Mouse (Mus musculus) megakaryocyte, adult 5-6 weeks (primary cell): ENCODE results near the gene Fyb. TPM values are rescaled to one million over a fixed set of nuclear protein-coding genes. Genes with fewer than 3 reads are reported as not detected.

ENCODE experiments used
- ATAC-seq: 2 replicates; pipeline ENCODE4 v1.8.0; 2016; ENCODE audit warnings: mild to moderate bottlenecking, inconsistent platforms; ENCODE audit not compliant: poor library complexity, severe bottlenecking
- total RNA-seq, 2 experiments: library from RNA; stranded (forward) in 1 of 2; stranded (reverse) in 1 of 2; fragments of 153-499, 151-499 nt in 1 of 2; fragments of 221-1000, 200-1000 nt in 1 of 2; gene quantifications; 2 replicates each; pipeline versions ENCODE4 v1.2.3 to v1.2.4; 2015 to 2017

Gene Fyb
- total RNA-seq, 2 experiments from 2014 or later, result 128 to 319 TPM

- ATAC-seq, result no peak
These were observed 124.4 kb downstream of the Fyb start for GRCm38 (mm10) chr15:6647066-6647465.

- ATAC-seq, result no peak
These were observed 126.2 kb downstream of the Fyb start for GRCm38 (mm10) chr15:6648757-6649403.

- ATAC-seq, result no peak
These were observed 130.4 kb downstream of the Fyb start for GRCm38 (mm10) chr15:6653046-6653445.

- no peak for ATAC-seq
These were observed 135.4 kb downstream of the Fyb start for GRCm38 (mm10) chr15:6658081-6658480.

- ATAC-seq, result no peak
These were observed 139.3 kb downstream of the Fyb start for GRCm38 (mm10) chr15:6661951-6662350.

GRCm38 (mm10) chr15:6663991-6664390, 141.3 kb downstream of the Fyb start:
- ATAC-seq, result no peak

GRCm38 (mm10) chr15:6666072-6666471, 143.4 kb downstream of the Fyb start:
- ATAC-seq, result no peak

- no peak for ATAC-seq
These were observed 146.3 kb downstream of the Fyb start for GRCm38 (mm10) chr15:6668793-6669437.

- ATAC-seq, result no peak
These were observed 155.8 kb downstream of the Fyb start for GRCm38 (mm10) chr15:6678479-6678878.

- ATAC-seq, result no peak
These were observed 179.5 kb downstream of the Fyb start for GRCm38 (mm10) chr15:6702164-6702563.

GRCm38 (mm10) chr15:6705351-6705901, 182.8 kb downstream of the Fyb start:
- ATAC-seq, result peak; percentile 63

- ATAC-seq, result peak; percentile 21
These were observed 184.9 kb downstream of the Fyb start for GRCm38 (mm10) chr15:6707551-6707935.

- peak; percentile 66 for ATAC-seq
These were observed 185.4 kb downstream of the Fyb start, which contains the start of gene Rictor for GRCm38 (mm10) chr15:6707936-6708525. Gene Rictor (plus strand): TSS chr15:6708379.

GRCm38 (mm10) chr15:6708526-6709441, 186.1 kb downstream of the Fyb start:
- ATAC-seq, result peak; percentile 11; the same call in 1 of the 2 replicates

GRCm38 (mm10) chr15:6709618-6710017, 187.0 kb downstream of the Fyb start:
- ATAC-seq, result no peak

GRCm38 (mm10) chr15:6710341-6710740, 187.7 kb downstream of the Fyb start:
- no peak for ATAC-seq

GRCm38 (mm10) chr15:6711226-6711625, 188.6 kb downstream of the Fyb start:
- no peak for ATAC-seq
